Mouse (Mus musculus) lung, embryonic 16.5 days (tissue): ENCODE results near the gene Kcnk13. TPM values are rescaled to one million over a fixed set of nuclear protein-coding genes. Genes with fewer than 3 reads are reported as not detected.

Experiments used
- ATAC-seq: fragments of 200-750 bp; cut with Nextera tagmentation; 2 replicates; pipeline ENCODE4 v1.8.0; 2017; ENCODE audit warnings: low read depth, mild to moderate bottlenecking, moderate library complexity
- H3K27ac ChIP-seq: fragments of 300-500 bp; sonication (generic); 2 replicates; pipeline ENCODE4 v1.5.1; 2014; ENCODE audit warnings: mild to moderate bottlenecking, control low read depth, low read length
- H3K27me3 ChIP-seq: fragments of 300-500 bp; sonication (generic); 2 replicates; pipeline ENCODE4 v1.6.1; 2014; ENCODE audit warnings: low read depth, low read length, mixed read lengths; ENCODE audit not compliant: control insufficient read depth, insufficient read depth
- H3K36me3 ChIP-seq: fragments of 300-500 bp; sonication (generic); 2 replicates; pipeline ENCODE4 v1.6.1; 2014; ENCODE audit warnings: low read length; ENCODE audit not compliant: control insufficient read depth, insufficient read depth
- H3K4me1 ChIP-seq: fragments of 300-500 bp; sonication (generic); replicated peaks from 2 replicates; pipeline ENCODE4 v1.6.1; 2014; ENCODE audit warnings: low read length, mixed read lengths; ENCODE audit not compliant: control insufficient read depth, insufficient read depth
- H3K4me2 ChIP-seq: fragments of 300-500 bp; sonication (generic); 2 replicates; pipeline ENCODE4 v1.6.1; 2014; ENCODE audit warnings: low read depth, low read length, control low read depth
- H3K4me3 ChIP-seq: fragments of 300-500 bp; sonication (generic); 2 replicates; pipeline ENCODE4 v1.5.1; 2014; ENCODE audit warnings: mild to moderate bottlenecking, low read length, control low read depth
- H3K9ac ChIP-seq: fragments of 300-500 bp; sonication (generic); 2 replicates; pipeline ENCODE4 v1.6.1; 2014; ENCODE audit warnings: low read length, control low read depth
- H3K9me3 ChIP-seq: fragments of 300-500 bp; sonication (generic); 2 replicates; pipeline ENCODE4 v1.6.1; 2016; ENCODE audit warnings: low read length; ENCODE audit not compliant: control insufficient read depth
- WGBS: fragments of 180-500 bp; shearing (Covaris S2); extraction: QIAGEN DNeasy Blood & Tissue Kit; methylation state at CpG from one replicate; pipeline ENCODE4 v1.1.7; 2014; 5-methylcytosine and 5-hydroxymethylcytosine counted together
- polyA plus RNA-seq: library from polyadenylated mRNA; unstranded; fragments of >200 nt; fragmentation: Nextera tagmentation; extraction: Ambion mirVana; gene quantifications from 2 replicates; pipeline ENCODE4 v1.2.1, GENCODE M21; 2015

Kcnk13 gene
- polyA plus RNA-seq, 1 experiment from 2014 or later: 4.9 TPM

- H3K27me3 ChIP-seq: no peaks in the 10 kb centered on the region
- H3K27ac ChIP-seq: peak overlapping the region; percentile 57
- H3K9ac ChIP-seq: no peak overlapping the region
- no peak overlapping the region for H3K4me3 ChIP-seq
- WGBS: 82% methylated on average over 3 of the region's 3 CpGs
- peaks cover 9% of the 10 kb centered on the region; the same call in 1 of the 2 replicates for H3K4me1 ChIP-seq
- no peak overlapping the region for H3K4me2 ChIP-seq
- no peaks in the 10 kb centered on the region for H3K9me3 ChIP-seq
- ATAC-seq: no peak
- H3K36me3 ChIP-seq: no peaks in the 10 kb centered on the region
Observed at GRCm38 (mm10) chr12:100001246-100001645, 36.9 kb downstream of the Kcnk13 start.

DNA sequence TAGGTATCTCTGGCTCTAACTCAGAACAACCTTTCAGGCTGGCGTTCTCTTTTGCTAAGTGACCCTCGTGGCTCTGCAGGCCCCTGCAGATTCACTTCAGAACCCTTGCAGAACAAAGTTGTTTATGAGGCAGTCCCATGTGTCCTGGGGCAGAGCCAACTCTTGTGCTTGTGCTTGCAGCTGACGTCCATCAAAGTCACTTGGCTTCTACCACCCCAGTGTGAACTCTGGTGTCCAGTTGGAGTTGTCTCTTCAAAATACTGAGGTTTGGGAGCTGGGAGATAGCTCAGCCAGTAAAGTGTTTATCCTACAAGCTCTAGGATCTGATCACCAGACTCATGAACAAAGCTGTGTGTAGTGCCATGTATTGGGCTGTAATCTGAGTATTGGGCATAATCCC lies 37.6 kb downstream of the Kcnk13 start:
- no peaks in the 10 kb centered on the region for H3K9me3 ChIP-seq
- WGBS: 50% methylated on average over 3 of the region's 3 CpGs
- no peak overlapping the region for H3K4me3 ChIP-seq
- H3K4me2 ChIP-seq: no peak overlapping the region
- H3K4me1 ChIP-seq: peaks cover 9% of the 10 kb centered on the region; the same call in 1 of the 2 replicates
- H3K9ac ChIP-seq: no peak overlapping the region
- no peaks in the 10 kb centered on the region for H3K27me3 ChIP-seq
- no peaks in the 10 kb centered on the region for H3K36me3 ChIP-seq
- peak; percentile 93 for ATAC-seq
- peak overlapping the region; percentile 72 for H3K27ac ChIP-seq

- Histone ChIP-seq H3K4me3 (no peak overlapping the region), H3K4me1 (peaks cover 9% of the 10 kb centered on the region; the same call in 1 of the 2 replicates), H3K4me2 (no peak overlapping the region), H3K9ac (no peak overlapping the region), H3K9me3 (no peaks in the 10 kb centered on the region), H3K27me3 (no peaks in the 10 kb centered on the region), H3K27ac (peak overlapping the region; percentile 34), H3K36me3 (no peaks in the 10 kb centered on the region)
- WGBS: 40% methylated on average over 8 of the region's 8 CpGs
- ATAC-seq: peak; percentile 65
Observed at GRCm38 (mm10) chr12:100002914-100003587, 38.8 kb downstream of the Kcnk13 start.

DNA sequence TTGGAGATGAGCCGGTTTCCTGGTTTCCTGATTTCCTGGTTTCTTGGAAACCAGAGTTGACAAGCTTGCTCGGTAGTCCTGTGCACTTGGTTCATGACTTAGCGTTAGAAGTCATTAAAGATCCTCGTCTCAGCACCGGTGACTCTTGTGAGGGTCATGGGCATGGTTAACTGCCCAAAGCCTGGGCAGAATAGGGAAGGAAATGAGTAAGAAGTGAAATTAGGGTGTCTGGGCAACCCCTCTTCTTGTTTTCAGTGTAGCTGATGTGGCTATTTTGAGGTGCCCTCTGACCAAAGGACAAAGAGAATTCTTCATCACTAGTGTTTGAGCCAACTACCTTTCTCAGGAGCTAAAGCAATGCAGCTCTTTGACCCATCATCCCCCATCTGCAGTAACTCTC lies 41.0 kb downstream of the Kcnk13 start:
- WGBS: 87% methylated on average over 5 of the region's 5 CpGs
- H3K27me3 ChIP-seq: no peaks in the 10 kb centered on the region
- no peak overlapping the region for H3K27ac ChIP-seq
- ATAC-seq: no peak
- no peak overlapping the region for H3K9ac ChIP-seq
- H3K4me3 ChIP-seq: no peak overlapping the region
- no peaks in the 10 kb centered on the region for H3K36me3 ChIP-seq
- H3K4me1 ChIP-seq: peaks cover 9% of the 10 kb centered on the region; the same call in 1 of the 2 replicates
- H3K9me3 ChIP-seq: no peaks in the 10 kb centered on the region
- no peak overlapping the region for H3K4me2 ChIP-seq

GRCm38 (mm10) chr12:100006681-100007080 lies 42.4 kb downstream of the Kcnk13 start:
- Histone ChIP-seq H3K27me3 (no peaks in the 10 kb centered on the region), H3K9ac (no peak overlapping the region), H3K27ac (no peak overlapping the region), H3K9me3 (no peaks in the 10 kb centered on the region), H3K4me2 (no peak overlapping the region), H3K4me3 (no peak overlapping the region), H3K36me3 (no peaks in the 10 kb centered on the region), H3K4me1 (peaks cover 9% of the 10 kb centered on the region; the same call in 1 of the 2 replicates)
- no peak for ATAC-seq
- WGBS: 47% methylated on average over 2 of the region's 2 CpGs

GRCm38 (mm10) chr12:100012839-100013238 lies 48.5 kb downstream of the Kcnk13 start:
- H3K4me3 ChIP-seq: no peak overlapping the region
- WGBS: 85% methylated on average over 3 of the region's 3 CpGs
- no peak overlapping the region for H3K4me2 ChIP-seq
- no peak overlapping the region for H3K27ac ChIP-seq
- no peak overlapping the region for H3K9ac ChIP-seq
- H3K9me3 ChIP-seq: no peaks in the 10 kb centered on the region
- no peaks in the 10 kb centered on the region for H3K27me3 ChIP-seq
- no peak for ATAC-seq
- H3K4me1 ChIP-seq: no peaks in the 10 kb centered on the region
- no peaks in the 10 kb centered on the region for H3K36me3 ChIP-seq

DNA sequence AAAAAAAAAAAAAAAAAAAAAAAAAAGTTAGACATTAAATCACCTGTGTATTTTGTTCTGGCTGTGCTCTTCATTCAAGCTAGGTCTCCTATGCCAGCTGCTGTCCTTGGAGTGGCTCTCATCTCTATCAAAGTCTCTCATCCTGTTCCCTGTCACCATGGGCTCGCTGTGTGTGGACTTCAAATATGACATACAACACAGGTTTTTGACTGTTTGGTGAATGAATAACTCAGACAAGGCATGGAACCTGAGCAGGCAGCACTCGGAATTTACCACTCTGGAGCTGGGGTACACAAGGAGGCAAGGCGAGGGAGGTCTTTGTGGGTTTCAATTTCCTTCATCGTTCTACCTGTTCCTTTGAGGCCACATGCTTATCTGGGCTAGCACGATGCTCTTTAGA lies 50.8 kb downstream of the Kcnk13 start:
- Histone ChIP-seq H3K4me2 (no peak overlapping the region), H3K4me1 (no peaks in the 10 kb centered on the region), H3K27me3 (no peaks in the 10 kb centered on the region), H3K9ac (no peak overlapping the region), H3K27ac (no peak overlapping the region), H3K36me3 (no peaks in the 10 kb centered on the region), H3K4me3 (no peak overlapping the region), H3K9me3 (no peaks in the 10 kb centered on the region)
- ATAC-seq: no peak
- 67% methylated on average over 5 of the region's 5 CpGs for WGBS

- Histone ChIP-seq H3K4me3 (no peak overlapping the region), H3K9ac (no peak overlapping the region), H3K4me2 (no peak overlapping the region), H3K27me3 (no peaks in the 10 kb centered on the region), H3K4me1 (no peaks in the 10 kb centered on the region), H3K36me3 (no peaks in the 10 kb centered on the region), H3K27ac (no peak overlapping the region), H3K9me3 (no peaks in the 10 kb centered on the region)
- ATAC-seq: no peak
- 76% methylated on average over 6 of the region's 6 CpGs for WGBS
Observed at GRCm38 (mm10) chr12:100017709-100018108, 53.4 kb downstream of the Kcnk13 start.

DNA sequence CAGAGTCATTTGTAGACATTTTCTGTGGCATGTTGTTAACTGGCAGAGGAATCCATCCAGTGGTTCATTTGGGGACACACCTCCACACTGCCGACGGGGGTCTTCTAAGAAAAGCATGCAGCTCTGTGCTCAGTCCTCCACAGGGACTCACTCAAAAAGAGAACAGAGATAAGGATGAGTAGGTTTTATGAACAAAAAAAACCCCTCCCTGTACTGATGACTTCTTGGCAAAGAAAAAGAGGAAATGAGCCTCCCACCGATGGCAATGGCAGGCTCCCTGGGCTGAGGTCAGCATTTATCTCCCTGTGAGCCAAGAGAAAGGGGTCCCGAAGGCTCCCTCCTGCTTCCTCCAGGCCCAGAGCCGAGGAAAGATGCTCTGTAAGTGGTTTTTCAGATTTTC lies 58.2 kb downstream of the Kcnk13 start:
- H3K27ac ChIP-seq: no peak overlapping the region
- no peak for ATAC-seq
- WGBS: 59% methylated on average over 5 of the region's 5 CpGs
- H3K9me3 ChIP-seq: no peaks in the 10 kb centered on the region
- no peak overlapping the region for H3K4me3 ChIP-seq
- H3K36me3 ChIP-seq: no peaks in the 10 kb centered on the region
- H3K4me1 ChIP-seq: no peaks in the 10 kb centered on the region
- H3K9ac ChIP-seq: no peak overlapping the region
- no peaks in the 10 kb centered on the region for H3K27me3 ChIP-seq
- no peak overlapping the region for H3K4me2 ChIP-seq
